Mouse (Mus musculus): Measurements from ENCODE around the gene Rps3.

- TF ChIP-seq CTCF (IDR thresholded peaks at IDR 0.05; ENCODE audit: low read depth) (no peak), EP300 (optimal IDR thresholded peaks at IDR 0.05) (no peak)
Observed at GRCm38 (mm10) chr7:99454044-99454443, 29.5 kb downstream of the Rps3 start.
